16 mouse cellular contexts compared by ENCODE assay signal in the genomic region with DNA sequence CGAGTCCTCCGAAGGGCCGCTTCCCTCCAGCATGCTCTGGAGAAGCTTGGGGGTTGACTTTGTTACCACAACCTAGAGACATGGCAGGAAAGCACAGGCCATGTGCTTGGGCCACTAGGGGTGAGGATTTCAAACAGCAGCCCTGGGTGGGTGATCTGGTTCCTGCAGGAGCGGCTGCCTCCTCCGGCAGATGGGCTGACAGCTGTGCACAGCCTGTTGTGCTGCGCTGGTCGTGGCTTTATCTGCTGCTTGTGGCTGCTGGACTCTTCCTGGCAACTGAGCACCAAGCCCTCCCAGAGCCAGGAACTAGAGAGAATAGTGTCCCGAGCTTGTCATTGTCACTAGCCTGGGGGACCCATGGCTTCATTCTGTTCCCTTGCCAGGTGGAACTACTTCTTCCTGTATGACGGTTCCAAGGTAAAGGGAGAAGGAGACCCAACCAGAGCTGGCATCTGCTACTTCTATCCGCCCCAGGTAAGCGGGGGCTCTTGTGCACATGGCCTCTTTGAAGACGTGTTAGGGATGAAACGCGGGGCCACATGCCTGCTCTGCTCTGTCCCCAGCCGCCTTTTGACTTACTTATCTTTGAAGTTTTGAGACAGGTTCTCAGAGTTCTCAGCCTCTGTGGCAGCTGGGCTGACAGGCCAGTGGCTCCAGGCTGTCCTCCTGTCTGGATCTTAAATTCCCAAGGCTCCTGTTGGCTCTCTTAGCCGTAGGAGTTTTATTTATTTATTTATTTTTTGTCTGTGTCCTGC. TPM values are rescaled to one million over a fixed set of nuclear protein-coding genes. Genes with fewer than 3 reads are reported as not detected.
DNase-seq lines count a peak whose midpoint lies in the region; ATAC-seq and TF ChIP-seq lines count a peak whose summit lies in the region.
"Had no signal": no experiment of that assay in that cellular context is flagged by ENCODE, and none has a peak within 500 bp of the region (broad histone marks: within the 10 kb centered on the region; RNA-seq: fewer than 3 reads in every experiment).

No protein-coding gene starts in this region.

- peaks cover 37% of the 10 kb centered on the region for H3K36me3 ChIP-seq in forebrain, embryonic 14.5 days (ENCODE audit: control insufficient read depth, insufficient read depth, low read length)
- H3K36me3 ChIP-seq in forebrain, embryonic 11.5 days (ENCODE audit: control insufficient read depth, insufficient read depth, low read length): no peaks in the 10 kb centered on the region; the same call in 1 of the 2 replicates
- H3K36me3 ChIP-seq in limb, embryonic 13.5 days: peaks cover 54% of the 10 kb centered on the region
- H3K36me3 ChIP-seq in limb, embryonic 10.5 days: peaks cover 62% of the 10 kb centered on the region
- H3K36me3 ChIP-seq in G1E (replicated peaks): peaks cover 72% of the 10 kb centered on the region
- peaks cover 49% of the 10 kb centered on the region for H3K36me3 ChIP-seq in intestine, postnatal 0 days (ENCODE audit: control insufficient read depth, insufficient read depth)
- H3K36me3 ChIP-seq in thymus, adult 2 months (ENCODE audit: control insufficient read depth, insufficient read depth, low read length): no peaks in the 10 kb centered on the region

- H3K27me3 ChIP-seq in forebrain, embryonic 14.5 days (replicated peaks; ENCODE audit: control insufficient read depth, insufficient read depth, low read length): no peaks in the 10 kb centered on the region
- H3K27me3 ChIP-seq in forebrain, embryonic 11.5 days (ENCODE audit: control insufficient read depth, insufficient read depth, low read length): no peaks in the 10 kb centered on the region
- no peaks in the 10 kb centered on the region for H3K27me3 ChIP-seq in limb, embryonic 13.5 days
- no peaks in the 10 kb centered on the region for H3K27me3 ChIP-seq in limb, embryonic 10.5 days (ENCODE audit: low read depth, poor library complexity, severe bottlenecking)
- H3K27me3 ChIP-seq in G1E (ENCODE audit: insufficient read depth, low read length): no peaks in the 10 kb centered on the region
- no peaks in the 10 kb centered on the region for H3K27me3 ChIP-seq in intestine, postnatal 0 days (replicated peaks; ENCODE audit: control insufficient read depth, insufficient read depth, low read length)
- H3K27me3 ChIP-seq in thymus, adult 2 months (ENCODE audit: control insufficient read depth, insufficient read depth, low read length): no peaks in the 10 kb centered on the region
- H3K27me3 ChIP-seq: forebrain, embryonic 12.5 days; kidney, embryonic 15.5 days had no signal

- no peak for TF ChIP-seq POLR2A in thymus, adult 2 months (IDR thresholded peaks at IDR 0.05; ENCODE audit: control insufficient read depth, extremely low read depth, insufficient read depth, low read length, poor library complexity)

- no peak for ATAC-seq in forebrain, embryonic 14.5 days
- ATAC-seq in forebrain, embryonic 11.5 days (replicated peaks; ENCODE audit: low FRiP score): no peak
- ATAC-seq in limb, embryonic 13.5 days (ENCODE audit: low FRiP score, low read depth): no peak
- no peak for ATAC-seq in G1E (ENCODE audit: extremely low read depth, insufficient number of reproducible peaks, low FRiP score, poor library complexity, severe bottlenecking)
- ATAC-seq in intestine, postnatal 0 days: no peak
- ATAC-seq: hindbrain, embryonic 16.5 days; lung, postnatal 0 days had no signal

- H3K4me2 ChIP-seq in forebrain, embryonic 14.5 days (ENCODE audit: low read length): no peak overlapping the region
- H3K4me2 ChIP-seq in forebrain, embryonic 11.5 days (ENCODE audit: low read depth, low read length, severe bottlenecking): no peak overlapping the region
- no peak overlapping the region for H3K4me2 ChIP-seq in limb, embryonic 13.5 days (replicated peaks)
- peak overlapping the region; percentile 51 for H3K4me2 ChIP-seq in intestine, postnatal 0 days (replicated peaks; ENCODE audit: low read depth)
- H3K4me2 ChIP-seq: forebrain, embryonic 12.5 days; kidney, embryonic 15.5 days had no signal

- no peak overlapping the region for H3K4me3 ChIP-seq in forebrain, embryonic 14.5 days (ENCODE audit: low read depth, low read length)
- no peak overlapping the region for H3K4me3 ChIP-seq in forebrain, embryonic 11.5 days (ENCODE audit: low read depth, low read length)
- no peak overlapping the region for H3K4me3 ChIP-seq in limb, embryonic 13.5 days
- no peak overlapping the region for H3K4me3 ChIP-seq in limb, embryonic 10.5 days
- H3K4me3 ChIP-seq in G1E (ENCODE audit: low read depth, low read length): peak overlapping the region; percentile 50; the same call in 1 of the 2 replicates
- H3K4me3 ChIP-seq in intestine, postnatal 0 days (ENCODE audit: low read depth, low read length): no peak overlapping the region; the same call in 1 of the 2 replicates
- no peak overlapping the region for H3K4me3 ChIP-seq in thymus, adult 2 months (ENCODE audit: control insufficient read depth, insufficient read depth, low read length)
- H3K4me3 ChIP-seq: forebrain, embryonic 12.5 days; kidney, embryonic 15.5 days had no signal

- 0 out of 2 replicates have a peak overlapping the region, but pooled peaks have one; percentile 17 for H3K9ac ChIP-seq in forebrain, embryonic 14.5 days (ENCODE audit: low read length)
- H3K9ac ChIP-seq in forebrain, embryonic 11.5 days (ENCODE audit: low read length): no peak overlapping the region
- peak overlapping the region; percentile 31; the same call in 1 of the 2 replicates for H3K9ac ChIP-seq in limb, embryonic 13.5 days
- H3K9ac ChIP-seq in intestine, postnatal 0 days (ENCODE audit: low read depth, low read length): no peak overlapping the region
- H3K9ac ChIP-seq: forebrain, embryonic 12.5 days; kidney, embryonic 15.5 days had no signal

- H3K27ac ChIP-seq in forebrain, embryonic 14.5 days (ENCODE audit: low read depth, low read length): no peak overlapping the region
- no peak overlapping the region for H3K27ac ChIP-seq in forebrain, embryonic 11.5 days (ENCODE audit: low read depth, low read length)
- H3K27ac ChIP-seq in limb, embryonic 13.5 days: no peak overlapping the region
- H3K27ac ChIP-seq in limb, embryonic 10.5 days: no peak overlapping the region
- H3K27ac ChIP-seq in intestine, postnatal 0 days (ENCODE audit: low read depth, low read length): no peak overlapping the region
- no peak overlapping the region for H3K27ac ChIP-seq in thymus, adult 2 months (ENCODE audit: control insufficient read depth, insufficient read depth, low read length)
- H3K27ac ChIP-seq: forebrain, embryonic 12.5 days; kidney, embryonic 15.5 days had no signal

- TF ChIP-seq CTCF in G1E (IDR thresholded peaks at IDR 0.05; ENCODE audit: low read depth, low read length): no peak
- TF ChIP-seq CTCF in intestine, postnatal 0 days (IDR thresholded peaks at IDR 0.05; ENCODE audit: low read depth): no peak
- TF ChIP-seq CTCF in thymus, adult 2 months (IDR thresholded peaks at IDR 0.05; ENCODE audit: borderline replicate concordance, control insufficient read depth, extremely low read depth, insufficient read depth, low read length, poor library complexity): no peak

- DNase-seq in forebrain, embryonic 14.5 days (ENCODE audit: low spot score): no peak
- no peak for DNase-seq in forebrain, embryonic 11.5 days (ENCODE audit: low spot score)
- no peak for DNase-seq in limb, embryonic 10.5 days (ENCODE audit: low spot score)
- DNase-seq in G1E (ENCODE audit: low spot score): no peak
- DNase-seq in cerebellum, adult 11 months: no peak
- no peak for DNase-seq in thymus, adult 2 months
- DNase-seq: adrenal gland, adult 2 months; cerebellum, adult 9-11 months; left cerebral cortex, postnatal 4 days had no signal

- WGBS in forebrain, embryonic 14.5 days: 91% methylated on average over 16 of the region's 16 CpGs
- WGBS in forebrain, embryonic 11.5 days: 89% methylated on average over 16 of the region's 16 CpGs
- WGBS in limb, embryonic 13.5 days: 81% methylated on average over 16 of the region's 16 CpGs
- whole genome bisulfite sequencing in limb, embryonic 10.5 days: 90% methylated on average over 16 of the region's 16 CpGs
- 72% methylated on average over 16 of the region's 16 CpGs for WGBS in intestine, postnatal 0 days
- 76% methylated on average over 16 of the region's 16 CpGs for WGBS in thymus, adult 2 months

- H3K9me3 ChIP-seq in forebrain, embryonic 14.5 days (replicated peaks; ENCODE audit: control insufficient read depth, low read length): no peaks in the 10 kb centered on the region
- no peaks in the 10 kb centered on the region for H3K9me3 ChIP-seq in forebrain, embryonic 11.5 days (ENCODE audit: control insufficient read depth, low read length)
- H3K9me3 ChIP-seq in limb, embryonic 13.5 days: no peaks in the 10 kb centered on the region
- H3K9me3 ChIP-seq in limb, embryonic 10.5 days (replicated peaks): no peaks in the 10 kb centered on the region
- H3K9me3 ChIP-seq in G1E (replicated peaks): no peaks in the 10 kb centered on the region
- no peaks in the 10 kb centered on the region for H3K9me3 ChIP-seq in intestine, postnatal 0 days (ENCODE audit: control insufficient read depth)
- H3K9me3 ChIP-seq: forebrain, embryonic 12.5 days; kidney, embryonic 15.5 days had no signal

- peaks cover 10% of the 10 kb centered on the region for H3K4me1 ChIP-seq in forebrain, embryonic 14.5 days (ENCODE audit: control insufficient read depth, insufficient read depth, low read length)
- peaks cover 8% of the 10 kb centered on the region; the same call in 1 of the 2 replicates for H3K4me1 ChIP-seq in forebrain, embryonic 11.5 days (replicated peaks; ENCODE audit: control insufficient read depth, insufficient read depth, low read length)
- H3K4me1 ChIP-seq in limb, embryonic 13.5 days: peaks cover 36% of the 10 kb centered on the region
- peaks cover 33% of the 10 kb centered on the region for H3K4me1 ChIP-seq in limb, embryonic 10.5 days
- H3K4me1 ChIP-seq in G1E (ENCODE audit: insufficient read depth, low read depth, low read length): peaks cover 64% of the 10 kb centered on the region
- peaks cover 3% of the 10 kb centered on the region; the same call in 1 of the 2 replicates for H3K4me1 ChIP-seq in intestine, postnatal 0 days (replicated peaks; ENCODE audit: control insufficient read depth, insufficient read depth, low read length)
- H3K4me1 ChIP-seq in thymus, adult 2 months (replicated peaks; ENCODE audit: control insufficient read depth, insufficient read depth, low read length): peaks cover 12% of the 10 kb centered on the region

RNA-seq across cellular contexts. Expression of gene Hps4, which starts 3.5 kb away (rescaled TPM):
- 26.2 and 27.0 TPM in 2 replicates for polyA plus RNA-seq in forebrain, embryonic 14.5 days (2014; fragmentation: Nextera tagmentation; extraction: Ambion mirVana)
- 32.9 and 35.4 TPM in 2 replicates for polyA plus RNA-seq in forebrain, embryonic 11.5 days (2014; fragmentation: Nextera tagmentation; extraction: Ambion mirVana)
- polyA plus RNA-seq in limb, embryonic 13.5 days (2015; fragmentation: Nextera tagmentation; extraction: Ambion mirVana): 42.5 and 43.6 TPM in 2 replicates
- 38.9 and 39.1 TPM in 2 replicates for polyA plus RNA-seq in limb, embryonic 10.5 days (2016; fragmentation: Nextera tagmentation; extraction: Ambion mirVana)
- total RNA-seq in G1E (2014; fragmentation: Nextera tagmentation): 31.7 and 33.8 TPM in 2 replicates
- total RNA-seq in G1E (2017): 16.7 and 21.5 TPM in 2 replicates
- 40.7 and 47.7 TPM in 2 replicates for polyA plus RNA-seq in G1E (2012)
- 28.8 and 37.3 TPM in 2 replicates for polyA plus RNA-seq in intestine, postnatal 0 days (2015; fragmentation: Nextera tagmentation; extraction: Ambion mirVana)
- polyA plus RNA-seq in thymus, adult 2 months (2012; rRNA removed): 41.8 and 52.8 TPM in 2 replicates

RNA-seq across cellular contexts. Expression of gene Srrd, which starts 3.5 kb away (rescaled TPM):
- polyA plus RNA-seq in forebrain, embryonic 14.5 days (2014; fragmentation: Nextera tagmentation; extraction: Ambion mirVana): 49.1 and 58.8 TPM in 2 replicates
- polyA plus RNA-seq in forebrain, embryonic 11.5 days (2014; fragmentation: Nextera tagmentation; extraction: Ambion mirVana): 46.1 and 52.2 TPM in 2 replicates
- 47.8 and 51.5 TPM in 2 replicates for polyA plus RNA-seq in limb, embryonic 13.5 days (2015; fragmentation: Nextera tagmentation; extraction: Ambion mirVana)
- 56.2 and 59.2 TPM in 2 replicates for polyA plus RNA-seq in limb, embryonic 10.5 days (2016; fragmentation: Nextera tagmentation; extraction: Ambion mirVana)
- total RNA-seq in G1E (2014; fragmentation: Nextera tagmentation) (28.0 and 49.0 TPM in 2 replicates), G1E (2017) (18.5 and 28.7 TPM in 2 replicates)
- polyA plus RNA-seq in G1E (2012): 21.3 and 27.5 TPM in 2 replicates
- polyA plus RNA-seq in intestine, postnatal 0 days (2015; fragmentation: Nextera tagmentation; extraction: Ambion mirVana): 15.4 and 19.0 TPM in 2 replicates
- 56.2 and 64.4 TPM in 2 replicates for polyA plus RNA-seq in thymus, adult 2 months (2012; rRNA removed)

RNA-seq across cellular contexts. Expression of gene Gm6583, which starts 9.4 kb away (rescaled TPM):
- polyA plus RNA-seq in forebrain, embryonic 14.5 days (2014; fragmentation: Nextera tagmentation; extraction: Ambion mirVana): 0.08 and 0.10 TPM in 2 replicates
- polyA plus RNA-seq in forebrain, embryonic 11.5 days (2014; fragmentation: Nextera tagmentation; extraction: Ambion mirVana): 0.29 TPM in 1 of 2 replicates, not detected in the other
- 0.18 and 0.24 TPM in 2 replicates for polyA plus RNA-seq in limb, embryonic 13.5 days (2015; fragmentation: Nextera tagmentation; extraction: Ambion mirVana)
- polyA plus RNA-seq in limb, embryonic 10.5 days (2016; fragmentation: Nextera tagmentation; extraction: Ambion mirVana): 0.14 and 0.25 TPM in 2 replicates
- not detected in 2 replicates for total RNA-seq in G1E (2014; fragmentation: Nextera tagmentation)
- not detected in 2 replicates for total RNA-seq in G1E (2017)
- polyA plus RNA-seq in G1E (2012): not detected in 2 replicates
- 0.12 TPM in 1 of 2 replicates, not detected in the other for polyA plus RNA-seq in intestine, postnatal 0 days (2015; fragmentation: Nextera tagmentation; extraction: Ambion mirVana)
- polyA plus RNA-seq in thymus, adult 2 months (2012; rRNA removed): not detected in 2 replicates
- total RNA-seq: gastrocnemius, adult 18-20 months; left cerebral cortex, postnatal 4 days had no signal
- polyA plus RNA-seq: adrenal gland, adult 2 months had no signal

RNA-seq across cellular contexts. Expression of gene Tfip11, which starts 20.2 kb away (rescaled TPM):
- polyA plus RNA-seq in forebrain, embryonic 14.5 days (2014; fragmentation: Nextera tagmentation; extraction: Ambion mirVana): 19.0 and 25.2 TPM in 2 replicates
- polyA plus RNA-seq in forebrain, embryonic 11.5 days (2014; fragmentation: Nextera tagmentation; extraction: Ambion mirVana): 32.5 and 33.7 TPM in 2 replicates
- polyA plus RNA-seq in limb, embryonic 13.5 days (2015; fragmentation: Nextera tagmentation; extraction: Ambion mirVana): 32.6 and 34.8 TPM in 2 replicates
- 43.5 and 44.4 TPM in 2 replicates for polyA plus RNA-seq in limb, embryonic 10.5 days (2016; fragmentation: Nextera tagmentation; extraction: Ambion mirVana)
- 19.4 and 21.7 TPM in 2 replicates for total RNA-seq in G1E (2014; fragmentation: Nextera tagmentation)
- 14.9 and 19.4 TPM in 2 replicates for total RNA-seq in G1E (2017)
- 54.1 and 58.2 TPM in 2 replicates for polyA plus RNA-seq in G1E (2012)
- polyA plus RNA-seq in intestine, postnatal 0 days (2015; fragmentation: Nextera tagmentation; extraction: Ambion mirVana): 13.6 and 14.3 TPM in 2 replicates
- 58.9 and 63.2 TPM in 2 replicates for polyA plus RNA-seq in thymus, adult 2 months (2012; rRNA removed)

RNA-seq across cellular contexts. Expression of gene Asphd2, which starts 48.3 kb away (rescaled TPM):
- 31.6 and 37.9 TPM in 2 replicates for polyA plus RNA-seq in forebrain, embryonic 14.5 days (2014; fragmentation: Nextera tagmentation; extraction: Ambion mirVana)
- polyA plus RNA-seq in forebrain, embryonic 11.5 days (2014; fragmentation: Nextera tagmentation; extraction: Ambion mirVana): 50.7 and 54.1 TPM in 2 replicates
- polyA plus RNA-seq in limb, embryonic 13.5 days (2015; fragmentation: Nextera tagmentation; extraction: Ambion mirVana): 19.1 and 23.7 TPM in 2 replicates
- 22.0 and 23.6 TPM in 2 replicates for polyA plus RNA-seq in limb, embryonic 10.5 days (2016; fragmentation: Nextera tagmentation; extraction: Ambion mirVana)
- total RNA-seq in G1E (2014; fragmentation: Nextera tagmentation) (not detected in 2 replicates), G1E (2017) (0.12 and 0.16 TPM in 2 replicates)
- polyA plus RNA-seq in G1E (2012): not detected in 2 replicates
- 3.1 and 4.6 TPM in 2 replicates for polyA plus RNA-seq in intestine, postnatal 0 days (2015; fragmentation: Nextera tagmentation; extraction: Ambion mirVana)
- 0.05 and 0.67 TPM in 2 replicates for polyA plus RNA-seq in thymus, adult 2 months (2012; rRNA removed)

Comparison
In these comparisons a context has a peak if more than half of its experiments do, and no peak if none do; other contexts are left out.
1. H3K9ac ChIP-seq: peak in forebrain, embryonic 14.5 days (single experiment) and limb, embryonic 13.5 days (single experiment); none in forebrain, embryonic 11.5 days (single experiment) and intestine, postnatal 0 days (single experiment).